Mouse (Mus musculus) adrenal gland, adult 2 months (tissue): ENCODE data around the gene Mfsd2a. TPM values are rescaled to one million over a fixed set of nuclear protein-coding genes. Genes with fewer than 3 reads are reported as not detected.

Source experiments
- DNase-seq: peaks from one replicate; pipeline ENCODE4 v3.0.0; 2021
- polyA plus RNA-seq: library from polyadenylated mRNA; depleted of rRNA; stranded (reverse); fragments of >200 nt; gene quantifications from 2 replicates; pipeline ENCODE4 v1.2.3, GENCODE M21; 2012
- total RNA-seq, 2 experiments: library from RNA; stranded (reverse); gene quantifications; 2 replicates each; pipeline ENCODE4 v1.2.3; 2021

Mfsd2a gene
- total and polyA plus RNA-seq, 3 experiments, result 0.62 to 28.5 (median 3.7) TPM

GRCm38 (mm10) chr4:122978850-122979249, 17.9 kb upstream of the Mfsd2a start:
- DNase-seq, result peak; percentile 33

- DNase-seq, result no peak
These were observed 15.9 kb upstream of the Mfsd2a start for GRCm38 (mm10) chr4:122976885-122977284.

GRCm38 (mm10) chr4:122974976-122975520, 14.1 kb upstream of the Mfsd2a start:
- DNase-seq, result no peak

GRCm38 (mm10) chr4:122972056-122972455, 11.1 kb upstream of the Mfsd2a start:
- DNase-seq, result no peak

- no peak for DNase-seq
These were observed 10.7 kb upstream of the Mfsd2a start for GRCm38 (mm10) chr4:122971646-122972045.

- no peak for DNase-seq
These were observed 10.2 kb upstream of the Mfsd2a start for GRCm38 (mm10) chr4:122971191-122971590.

GRCm38 (mm10) chr4:122968106-122968505, 7.1 kb upstream of the Mfsd2a start:
- no peak for DNase-seq

- no peak for DNase-seq
These were observed 1.8 kb upstream of the Mfsd2a start for GRCm38 (mm10) chr4:122962751-122963150.

GRCm38 (mm10) chr4:122961589-122961988, 601 bp upstream of the Mfsd2a start:
- no peak for DNase-seq

- peak; percentile 36 for DNase-seq
These were observed 478 bp downstream of the Mfsd2a start for GRCm38 (mm10) chr4:122960321-122961099.

GRCm38 (mm10) chr4:122959816-122960215, 1.2 kb downstream of the Mfsd2a start:
- DNase-seq, result no peak

GRCm38 (mm10) chr4:122958491-122959031, 2.4 kb downstream of the Mfsd2a start:
- DNase-seq, result peak; percentile 45

GRCm38 (mm10) chr4:122956301-122956700, 4.7 kb downstream of the Mfsd2a start:
- DNase-seq, result no peak

- DNase-seq, result peak; percentile 93
These were observed 5.4 kb downstream of the Mfsd2a start for GRCm38 (mm10) chr4:122955412-122956136.

GRCm38 (mm10) chr4:122954680-122955411, 6.1 kb downstream of the Mfsd2a start:
- DNase-seq, result no peak

GRCm38 (mm10) chr4:122949096-122949495, 11.9 kb downstream of the Mfsd2a start:
- no peak for DNase-seq

GRCm38 (mm10) chr4:122947223-122947622, 13.8 kb downstream of the Mfsd2a start:
- no peak for DNase-seq

- DNase-seq, result no peak
These were observed 16.6 kb downstream of the Mfsd2a start for GRCm38 (mm10) chr4:122944408-122944807.

GRCm38 (mm10) chr4:122939048-122939796, 21.8 kb downstream of the Mfsd2a start:
- no peak for DNase-seq

- DNase-seq, result no peak
These were observed 23.5 kb downstream of the Mfsd2a start for GRCm38 (mm10) chr4:122937489-122937888.

- DNase-seq, result no peak
These were observed 25.4 kb downstream of the Mfsd2a start for GRCm38 (mm10) chr4:122935466-122936099.
